Mouse (Mus musculus) MN1 (cell line): ENCODE measurements around the gene Dpp4.

Experiments
- DNase-seq: peaks from one replicate; pipeline ENCODE4 v3.0.0-alpha.2; 2016; ENCODE audit warnings: low spot score

Dpp4 gene

DNA sequence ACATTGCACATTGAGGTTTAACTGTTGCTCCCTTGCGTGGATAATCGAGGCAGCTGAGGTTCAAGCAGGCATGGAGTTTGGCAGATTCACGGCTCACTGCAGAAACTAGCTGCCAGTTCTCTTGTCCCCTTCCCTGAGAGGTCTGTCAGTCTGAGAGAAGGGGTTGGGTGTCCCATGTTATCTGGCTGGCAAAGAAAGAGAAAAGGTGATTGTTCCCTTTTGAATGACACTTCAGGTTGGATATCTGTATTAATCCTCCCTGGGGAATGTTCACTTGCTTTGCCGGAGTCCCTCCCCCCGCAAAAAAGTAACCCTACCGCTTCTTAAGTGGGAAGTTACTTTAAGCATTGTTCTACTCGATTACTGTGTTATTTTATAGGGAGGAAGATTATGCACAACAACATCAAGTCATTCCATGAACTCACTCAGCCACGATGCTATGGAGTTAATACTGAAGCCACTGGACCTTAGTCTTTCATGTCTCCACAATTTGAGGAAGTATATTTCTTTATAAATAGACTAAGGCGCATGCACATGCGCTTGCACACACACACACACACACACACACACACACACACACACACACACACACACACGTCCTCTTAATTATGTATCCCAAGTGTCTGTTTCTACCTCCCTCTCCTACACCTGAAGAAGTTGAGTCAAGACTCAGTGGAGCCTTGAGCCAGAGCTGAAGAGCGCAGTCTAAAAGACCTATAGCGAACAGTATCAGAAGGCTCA lies at the start of gene Dpp4:
TSS of gene Dpp4 (minus strand) at position 151 of the 741 bp plus-strand sequence.
- no peak for DNase-seq

DNA sequence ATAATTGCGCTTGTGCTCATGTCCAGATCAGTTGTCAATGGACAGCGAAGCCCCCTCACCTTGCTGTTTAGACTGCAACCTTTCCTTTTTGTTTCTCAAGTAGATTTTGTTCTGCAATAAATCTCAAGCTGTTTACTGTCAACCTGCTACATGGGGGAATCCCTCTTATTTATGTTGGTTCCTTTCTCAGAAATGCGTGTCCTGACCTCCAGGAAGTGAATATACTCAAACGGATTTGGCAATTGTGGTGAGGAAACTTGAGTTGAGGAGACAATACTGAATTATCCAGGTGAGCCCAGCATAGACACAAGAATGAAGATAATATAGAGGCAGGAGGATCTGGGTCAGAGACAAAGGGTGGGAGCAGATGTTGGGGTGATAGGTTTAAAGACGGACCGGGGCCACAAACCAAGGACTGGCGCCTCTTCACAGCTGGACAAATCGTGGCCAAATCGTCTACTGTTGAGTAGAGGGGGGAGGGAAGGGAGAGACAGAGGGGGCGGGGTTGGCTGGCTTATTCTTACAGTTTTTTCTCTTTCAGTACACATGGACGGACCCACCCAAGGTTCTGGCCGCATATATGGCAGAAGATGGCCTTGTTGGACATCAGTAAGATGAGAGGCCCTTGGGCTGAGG lies 48.9 kb upstream of the Dpp4 start:
- no peak for DNase-seq

DNA sequence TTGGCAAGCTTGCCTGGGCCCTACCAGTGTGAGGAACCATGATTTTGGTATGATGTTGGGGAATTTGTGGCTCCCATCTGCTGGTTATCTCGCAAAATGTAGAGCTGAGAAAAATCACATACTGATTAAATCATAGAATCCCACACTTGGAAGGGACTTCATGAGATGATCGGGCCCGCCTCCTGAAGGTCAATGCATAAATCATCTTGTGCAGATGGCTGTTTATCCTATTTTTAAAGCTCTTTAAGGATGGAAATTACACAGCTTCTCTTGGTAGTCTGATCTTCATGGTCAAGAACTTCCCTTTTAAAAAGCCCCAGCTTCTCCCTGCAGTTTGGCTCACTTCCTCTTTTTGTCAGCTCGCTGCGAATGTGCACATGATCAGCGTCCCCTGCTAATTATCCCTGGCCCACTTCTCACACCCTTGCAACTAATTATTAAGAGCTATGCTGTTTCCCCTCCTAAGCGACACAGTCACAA lies 48.2 kb upstream of the Dpp4 start:
- no peak for DNase-seq

DNA sequence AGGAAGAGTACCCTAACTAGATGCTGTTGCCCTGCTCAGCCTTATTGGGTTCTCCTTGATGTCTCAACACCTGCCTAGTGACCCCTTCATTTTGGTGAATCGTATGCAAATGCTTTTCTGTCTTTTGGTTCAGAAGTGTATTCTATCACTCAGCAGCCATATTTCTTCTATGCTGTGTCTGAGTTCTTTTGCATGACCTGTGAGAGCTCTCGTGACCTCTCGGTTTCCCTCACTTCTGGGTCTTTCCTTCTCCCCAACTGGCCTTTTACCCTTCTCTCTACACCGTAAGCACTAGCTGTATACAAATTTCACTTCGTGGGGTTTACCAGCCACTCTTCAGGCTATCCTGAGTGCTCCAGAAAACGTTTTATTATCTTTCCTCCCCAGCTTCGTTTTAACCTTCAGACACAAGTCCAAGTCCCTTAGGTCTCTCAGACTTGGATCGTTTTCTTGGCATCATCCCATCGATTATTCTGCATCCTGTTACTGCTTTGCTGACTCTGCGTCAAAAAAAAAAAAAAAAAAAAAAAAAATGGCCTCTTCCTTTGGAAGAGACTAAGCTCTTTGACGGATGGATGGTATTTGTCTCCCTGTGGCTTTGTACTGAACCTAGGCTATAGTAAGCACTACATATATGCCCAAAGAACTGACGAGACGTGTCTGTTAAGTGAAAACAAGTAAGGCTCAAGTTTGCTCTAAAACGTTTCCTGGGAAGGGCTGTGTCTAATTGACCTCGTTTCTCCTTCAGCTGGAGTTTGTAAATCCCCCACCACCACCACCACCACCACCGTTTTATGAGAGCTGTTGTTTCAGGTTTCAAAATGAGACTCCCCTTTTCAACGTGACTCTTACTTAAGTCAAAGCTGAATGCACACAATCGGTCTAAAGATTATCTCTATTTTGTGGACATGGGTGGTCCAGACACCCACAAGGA lies 47.5 kb upstream of the Dpp4 start:
- DNase-seq, result no peak

DNA sequence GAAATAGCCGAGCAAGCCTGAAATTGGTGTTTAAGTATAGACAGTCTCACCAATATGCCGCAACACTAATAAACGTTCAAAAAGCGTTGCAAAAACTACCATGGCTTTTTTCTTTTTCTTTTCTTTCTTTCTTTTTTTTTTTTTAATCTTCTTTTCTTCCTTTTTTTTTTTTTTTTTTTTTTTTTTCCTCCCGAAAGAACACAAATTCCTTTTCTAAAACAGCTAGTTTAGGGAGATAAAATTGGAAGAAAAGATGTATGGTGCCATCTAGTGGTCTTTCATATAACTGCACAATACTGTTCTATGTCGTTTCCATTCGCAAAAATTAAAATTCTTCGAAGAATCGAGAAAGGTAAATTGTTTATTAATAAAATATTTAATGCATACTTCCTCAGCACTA lies 46.0 kb upstream of the Dpp4 start:
- DNase-seq, result peak; percentile 33

DNA sequence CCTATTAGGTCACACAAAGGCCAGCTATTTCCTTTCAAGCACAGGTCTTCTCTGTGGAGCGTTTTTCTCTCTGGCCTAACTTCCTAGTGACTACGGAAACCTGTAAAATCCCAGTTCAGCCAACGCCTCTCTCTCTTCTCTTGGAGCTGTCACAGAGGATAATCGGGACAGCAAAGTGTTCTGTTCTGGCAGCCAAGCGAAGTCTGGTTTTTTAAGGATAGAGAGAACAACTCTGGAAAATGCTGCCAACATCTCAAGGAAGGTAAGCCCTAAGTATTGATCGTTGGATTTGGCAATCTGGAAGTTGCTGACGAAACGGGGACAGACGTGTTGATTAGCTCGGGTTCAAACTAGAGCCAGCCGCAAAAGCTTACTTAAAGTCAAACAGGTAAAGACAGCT lies 43.0 kb upstream of the Dpp4 start:
- no peak for DNase-seq

DNA sequence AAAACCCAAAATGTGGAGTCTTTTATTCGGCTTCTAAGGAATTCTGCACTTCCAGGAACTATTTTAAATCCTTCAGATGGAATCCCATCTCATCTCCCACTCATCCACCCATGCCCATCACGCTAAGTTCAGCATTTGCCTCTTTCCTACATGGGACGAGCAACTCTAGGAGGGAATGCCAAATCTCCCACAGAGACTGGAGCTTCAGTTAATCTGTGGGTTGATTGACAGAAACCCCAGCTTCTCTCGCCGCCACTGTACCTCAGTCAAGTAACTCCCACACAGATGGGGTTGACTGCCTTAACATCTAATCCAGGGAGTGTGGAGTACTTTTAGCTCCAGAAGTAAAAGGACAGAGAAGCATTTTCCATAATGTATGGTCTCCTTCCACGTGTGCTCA lies 42.0 kb upstream of the Dpp4 start:
- no peak for DNase-seq

DNA sequence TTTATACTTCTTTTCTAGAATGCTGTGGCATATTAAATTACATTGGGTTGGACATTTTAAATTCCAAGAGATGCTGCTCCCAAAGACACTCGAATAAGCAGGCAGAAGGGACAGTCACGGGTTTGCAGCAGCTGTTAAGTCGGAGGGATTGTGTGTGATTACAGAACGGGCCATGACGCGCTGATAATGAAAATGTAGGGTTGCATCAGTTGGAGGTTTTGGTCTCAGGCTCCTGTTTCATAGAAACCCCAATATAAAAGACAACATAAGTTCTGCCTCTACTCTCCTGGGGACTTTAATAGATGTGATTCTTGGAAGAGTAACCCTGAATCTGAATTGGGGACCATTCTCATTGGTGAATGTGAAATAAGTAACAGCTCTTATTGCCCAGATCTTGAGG lies 38.3 kb upstream of the Dpp4 start:
- no peak for DNase-seq

DNA sequence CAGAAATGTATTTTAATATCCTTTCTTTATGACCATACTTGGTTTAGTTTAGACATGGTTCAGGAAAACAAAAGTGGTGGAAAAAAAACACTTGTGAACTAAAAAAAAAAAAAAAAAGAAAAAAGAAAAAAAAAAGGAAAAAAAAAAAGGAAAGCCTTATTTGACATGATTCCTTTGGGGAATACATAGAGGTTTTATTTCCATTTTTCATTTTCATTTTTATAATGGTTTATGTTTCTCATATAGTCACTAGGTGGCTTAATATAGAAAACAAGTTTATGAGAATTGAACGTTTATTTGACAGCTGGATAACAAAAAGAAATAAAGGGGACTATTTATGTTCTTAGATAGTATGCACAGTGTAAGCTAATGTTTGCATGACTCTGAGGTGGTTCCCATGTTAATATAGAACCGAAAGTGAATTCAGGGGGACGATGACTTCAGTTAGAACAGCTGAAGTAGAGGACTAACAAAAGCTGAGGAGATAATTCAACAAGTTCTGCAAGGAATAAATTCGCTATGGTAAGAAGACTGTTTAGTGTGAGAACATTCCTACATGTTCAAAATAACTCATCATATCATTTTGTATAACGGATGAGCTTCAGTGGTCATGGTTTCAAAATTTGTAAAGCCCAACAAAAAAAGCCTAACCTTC lies 37.8 kb upstream of the Dpp4 start:
- no peak for DNase-seq

DNA sequence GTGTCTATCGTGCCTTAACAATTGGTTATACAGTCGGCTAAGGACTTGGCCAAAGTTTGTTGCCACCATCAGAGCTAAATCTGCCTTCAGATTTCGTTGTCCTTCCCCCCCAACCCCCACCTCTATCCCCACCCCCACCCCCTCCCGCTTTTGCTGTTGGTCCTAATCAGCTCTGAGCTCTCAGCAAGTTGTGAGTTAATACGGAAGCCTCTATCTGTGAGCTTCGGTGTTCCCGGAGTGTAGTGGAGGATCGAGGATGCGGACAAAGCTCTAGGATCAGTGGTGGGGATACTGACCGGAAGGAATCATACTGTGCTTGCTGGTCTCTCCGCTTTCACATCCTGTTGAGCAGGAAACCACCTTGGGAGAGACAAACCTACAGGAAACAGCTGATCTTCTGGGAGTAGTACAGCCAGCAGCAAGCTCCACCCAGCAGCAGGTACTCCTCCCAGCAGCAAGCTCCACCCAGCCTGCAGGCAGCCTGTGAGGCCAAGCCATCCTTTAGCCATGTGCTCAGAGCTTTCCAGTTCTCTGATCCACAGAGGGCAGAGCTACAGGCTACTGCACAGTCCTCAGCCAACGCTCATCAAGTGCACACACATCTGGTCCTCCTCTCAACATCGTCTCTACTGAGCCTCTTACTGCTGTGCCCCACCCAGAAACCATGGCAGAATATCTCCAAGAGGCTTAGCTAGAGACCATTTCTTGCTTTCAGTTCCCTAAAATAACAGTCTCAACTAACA lies 28.9 kb upstream of the Dpp4 start:
- no peak for DNase-seq

DNA sequence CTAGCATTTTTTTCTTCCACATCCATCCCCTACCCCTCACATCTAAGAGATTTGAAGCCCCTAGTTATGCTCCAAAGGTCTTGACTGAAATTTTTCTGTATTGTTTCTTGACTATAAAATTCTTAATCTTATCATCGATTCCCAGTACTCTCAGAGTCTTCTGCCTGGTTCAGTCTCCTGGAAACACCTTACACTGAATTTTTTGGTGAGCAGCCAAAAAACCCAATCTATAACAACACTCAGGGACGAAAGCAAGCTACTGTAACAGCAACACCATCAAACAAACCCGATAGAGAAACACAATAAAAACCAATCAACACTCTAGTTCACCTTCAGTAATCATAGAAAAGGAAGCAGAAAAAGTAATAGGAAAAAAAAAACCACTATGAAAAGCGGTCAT lies 28.1 kb upstream of the Dpp4 start:
- no peak for DNase-seq

DNA sequence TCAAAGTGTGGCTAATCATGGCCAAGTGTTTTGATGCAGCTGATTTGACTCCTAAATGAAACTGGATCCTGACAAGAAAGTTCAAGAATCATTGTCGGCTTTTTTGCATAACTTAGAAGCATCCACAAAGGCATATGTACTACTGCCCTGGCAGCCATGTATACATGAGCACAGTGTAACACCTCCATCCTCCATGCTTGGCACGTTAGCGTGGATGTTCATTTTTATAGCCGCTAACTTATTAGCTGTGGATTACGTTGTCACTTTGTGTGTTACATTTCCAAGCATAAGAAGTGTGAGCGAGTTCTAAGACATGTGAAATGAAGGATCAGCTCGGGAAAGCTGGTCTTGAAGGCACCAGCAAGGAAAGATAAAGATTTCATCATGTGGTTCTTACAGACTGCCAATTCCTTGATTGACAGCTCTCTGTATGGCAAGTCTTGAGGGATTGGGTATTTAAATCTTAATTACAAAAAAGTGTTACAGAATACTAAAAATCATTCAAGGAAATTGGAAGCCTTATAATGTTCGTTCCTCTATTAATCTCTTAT lies 19.3 kb upstream of the Dpp4 start:
- DNase-seq, result no peak

DNA sequence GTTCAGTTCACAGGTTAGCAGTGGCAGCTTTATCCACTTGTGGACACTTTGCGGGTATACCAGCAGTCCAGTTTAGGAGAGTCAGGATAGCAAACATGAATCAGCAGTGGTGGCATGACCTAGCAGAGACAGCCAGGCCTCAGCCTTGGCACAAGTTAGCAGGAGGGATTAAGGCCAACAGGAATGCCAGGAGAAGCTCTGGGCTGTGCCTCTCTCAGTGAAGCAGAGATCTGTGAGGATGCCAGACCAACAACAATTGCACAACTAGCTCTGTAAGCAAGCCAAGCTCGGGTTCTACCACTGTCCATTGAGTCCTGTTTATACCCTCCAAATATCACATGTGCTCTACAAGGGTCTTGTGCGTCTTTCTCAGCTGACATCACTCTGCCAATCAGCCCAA lies 13.9 kb upstream of the Dpp4 start:
- DNase-seq, result no peak

DNA sequence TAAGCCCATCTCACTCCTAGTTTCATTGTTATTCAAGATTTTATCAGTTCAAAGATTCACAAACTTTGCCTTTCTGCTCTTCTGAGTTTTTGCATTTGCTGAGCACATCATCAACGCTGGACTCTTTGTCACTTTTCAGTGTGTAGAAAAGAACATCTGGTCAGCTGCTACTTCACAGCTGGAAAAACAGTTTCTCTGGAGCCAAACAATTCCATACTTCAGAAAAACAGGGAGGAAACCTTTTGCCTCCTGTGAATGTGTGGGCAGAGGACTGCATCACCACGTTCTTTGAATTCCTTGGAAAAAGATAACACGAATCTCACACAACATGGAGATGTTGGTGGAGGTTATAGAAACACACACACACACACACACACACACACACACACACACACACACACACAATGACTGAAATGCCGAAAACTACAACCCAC lies 11.3 kb upstream of the Dpp4 start:
- DNase-seq, result no peak

DNA sequence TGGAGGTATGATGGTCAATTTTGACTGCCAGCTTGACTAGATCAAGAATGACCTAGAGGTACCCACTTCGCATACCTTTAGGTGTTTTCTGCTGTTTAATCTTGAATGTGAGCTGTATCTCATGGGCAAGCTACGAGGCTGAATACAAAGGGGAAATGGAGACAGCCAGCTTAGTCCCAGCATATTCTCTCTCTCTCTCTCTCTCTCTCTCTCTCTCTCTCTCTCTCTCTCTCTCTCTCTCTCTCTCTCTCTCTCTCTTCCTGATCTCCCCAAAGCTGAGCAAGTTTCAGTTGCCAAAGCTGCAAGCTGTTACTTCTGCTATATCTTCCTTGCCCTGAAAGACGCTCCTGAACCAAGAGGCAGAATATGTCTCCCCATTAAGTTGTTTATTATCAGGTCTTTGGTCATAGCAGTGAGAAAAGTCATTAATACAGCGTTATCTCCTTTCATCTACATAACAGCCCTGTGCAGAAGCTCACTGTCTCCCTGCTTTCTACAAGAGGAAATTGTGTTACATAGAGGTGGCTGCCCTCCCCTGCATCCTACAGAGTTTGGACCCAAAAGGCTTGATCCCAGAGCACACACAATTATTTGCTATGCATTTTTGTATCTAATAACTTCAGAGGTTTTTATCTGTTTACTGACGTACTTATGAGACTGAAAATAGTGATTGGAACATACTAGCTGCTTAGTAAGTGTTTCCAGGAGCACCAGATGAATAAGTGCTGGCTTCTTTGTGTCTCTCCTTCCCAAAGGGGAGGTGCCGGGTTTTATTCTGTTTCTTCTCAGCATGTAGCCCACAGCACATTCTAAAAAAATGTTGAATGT lies 10.7 kb upstream of the Dpp4 start:
- no peak for DNase-seq

DNA sequence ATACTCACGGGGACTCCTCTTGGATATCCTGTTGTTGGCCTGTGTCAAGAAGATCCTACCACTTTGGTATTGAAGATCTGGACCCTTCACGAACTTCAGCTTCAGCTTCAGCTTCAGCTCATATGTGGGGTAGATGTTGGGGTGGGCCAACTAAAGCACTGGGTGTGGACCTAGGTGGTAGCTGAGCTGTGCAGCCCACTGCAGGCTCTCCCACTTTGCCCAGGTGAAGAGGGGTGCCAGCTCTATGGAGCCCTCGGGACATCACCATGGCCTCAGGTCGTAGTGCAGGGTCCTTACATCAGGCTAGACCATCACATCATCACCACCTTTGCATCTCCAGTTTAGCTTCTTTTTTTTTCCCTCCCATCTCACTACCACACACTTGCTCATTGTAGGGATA lies 9.2 kb upstream of the Dpp4 start:
- no peak for DNase-seq

DNA sequence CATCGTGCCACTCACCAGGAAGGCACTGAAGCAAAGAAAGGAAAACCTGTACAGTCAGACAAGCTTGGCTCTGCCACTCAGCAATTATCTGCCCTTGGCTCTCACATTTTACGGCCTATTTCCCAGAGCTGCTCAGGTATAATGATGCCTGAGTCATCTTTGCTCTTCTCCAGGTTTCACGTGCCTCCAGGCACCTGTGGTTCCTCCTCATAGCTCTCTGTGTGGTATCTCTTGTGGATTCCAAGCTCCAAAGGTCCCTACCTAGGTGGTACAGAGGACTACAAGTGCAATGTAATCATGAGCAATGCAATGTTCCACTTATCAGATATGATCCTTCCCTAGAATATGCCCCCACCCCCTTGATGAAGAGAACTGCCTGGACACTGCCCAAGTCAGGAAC lies 8.0 kb upstream of the Dpp4 start:
- DNase-seq, result no peak

DNA sequence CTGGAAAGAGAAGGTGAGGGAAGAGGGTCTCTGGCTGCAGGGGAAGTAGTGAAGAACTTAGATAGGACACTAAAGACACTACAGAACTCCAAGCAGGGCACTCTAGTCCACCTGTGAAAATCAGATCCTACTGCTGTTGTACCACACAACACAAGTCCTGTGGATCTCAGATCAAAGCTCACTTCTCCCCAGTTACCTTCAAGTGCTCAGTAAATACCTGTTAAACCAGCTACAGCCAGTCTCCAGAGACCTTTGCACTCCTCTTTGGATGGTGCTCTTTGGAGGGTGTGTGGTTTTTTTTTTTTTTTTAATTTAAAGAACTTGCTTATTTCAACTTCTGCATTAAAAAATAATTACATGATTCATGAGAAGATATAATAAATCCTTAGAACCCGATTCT lies 5.2 kb upstream of the Dpp4 start:
- DNase-seq, result no peak

DNA sequence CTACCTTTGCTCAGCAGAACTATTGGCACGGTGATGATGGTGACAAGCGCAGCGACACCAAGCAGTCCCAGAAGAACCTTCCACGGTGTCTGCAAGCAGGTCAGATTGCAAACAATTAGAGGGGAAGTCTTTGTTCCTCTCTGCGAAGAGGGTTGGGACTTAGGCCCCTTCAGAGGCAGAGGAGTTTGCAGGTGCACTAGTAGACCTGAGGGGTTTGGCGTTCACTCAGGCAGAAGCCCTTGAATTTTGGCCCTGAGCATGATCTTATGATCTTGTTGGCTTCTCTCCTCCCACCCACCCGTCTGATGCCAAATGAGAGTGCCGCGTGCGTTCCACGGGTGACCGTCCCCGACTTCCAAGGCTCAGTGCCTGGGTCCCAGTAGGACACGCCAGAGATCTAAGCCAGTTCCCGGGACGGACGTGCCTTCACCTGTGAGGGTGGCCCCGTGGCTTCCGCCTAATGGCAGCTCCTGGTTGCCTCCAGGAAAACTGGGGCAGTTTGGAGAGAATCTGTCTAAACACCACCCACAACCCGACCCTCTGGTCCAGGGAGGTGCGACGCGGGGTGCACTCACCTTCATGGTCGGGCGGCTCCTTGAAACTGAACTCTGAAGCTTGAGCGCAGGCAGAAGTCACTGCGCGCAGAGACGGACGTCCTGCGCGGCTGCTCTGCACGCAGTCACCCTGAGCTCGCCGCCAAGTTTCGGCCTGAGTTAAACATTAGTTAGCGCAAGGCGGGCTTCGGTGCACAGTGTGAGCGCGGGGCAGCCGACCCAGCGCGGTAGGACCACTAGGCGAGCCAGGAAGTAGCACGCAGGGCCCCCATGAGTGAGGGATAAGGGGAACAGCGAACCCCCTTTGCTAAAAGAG lies 585 bp downstream of the Dpp4 start:
- DNase-seq, result no peak
